Mouse (Mus musculus) spleen, adult 2 months (tissue): ENCODE data around the gene Nemp1. TPM values are rescaled to one million over a fixed set of nuclear protein-coding genes. Genes with fewer than 3 reads are reported as not detected.
"Not testable (repeated sequence)": the region's sequence is repeated elsewhere in the genome, so short reads cannot be mapped to it uniquely, and the experiment has no call there.

Experiments used
- DNase-seq, 2 experiments: peaks; one replicate each; pipeline versions ENCODE4 v3.0.0 to v3.0.0-alpha.2; 2012 to 2021; ENCODE audit warnings: low spot score in 2 of 2, low read depth in 1 of 2
- H3K27ac ChIP-seq: fragments of 200-500 bp; 2 replicates; pipeline ENCODE4 v1.5.1; 2012; ENCODE audit warnings: low read length, inconsistent platforms; ENCODE audit not compliant: insufficient read depth
- H3K27me3 ChIP-seq: fragments of 200-500 bp; 2 replicates; pipeline ENCODE4 v1.6.1; 2012; ENCODE audit warnings: mild to moderate bottlenecking, moderate library complexity, low read length, inconsistent platforms; ENCODE audit not compliant: control insufficient read depth, insufficient read depth
- H3K36me3 ChIP-seq: fragments of 200-500 bp; 2 replicates; pipeline ENCODE4 v1.6.1; 2012; ENCODE audit warnings: mild to moderate bottlenecking, low read length, inconsistent platforms; ENCODE audit not compliant: control insufficient read depth, insufficient read depth
- H3K4me1 ChIP-seq: fragments of 200-500 bp; 2 replicates; pipeline ENCODE4 v1.6.1; 2011; ENCODE audit warnings: inconsistent platforms; ENCODE audit not compliant: control insufficient read depth, insufficient read depth, insufficient read length
- H3K4me3 ChIP-seq: fragments of 200-500 bp; 2 replicates; pipeline ENCODE4 v1.5.1; 2011; ENCODE audit warnings: mild to moderate bottlenecking, inconsistent platforms; ENCODE audit not compliant: insufficient read depth, insufficient read length; ENCODE audit errors: extremely low read depth
- CTCF ChIP-seq: fragments of 200-500 bp; IDR thresholded peaks from 2 replicates; pipeline ENCODE4 v1.5.1; 2011; ENCODE audit warnings: mild to moderate bottlenecking, inconsistent platforms; ENCODE audit not compliant: insufficient read depth, insufficient read length, insufficient replicate concordance; ENCODE audit errors: extremely low read depth
- POLR2A ChIP-seq: fragments of 200-500 bp; IDR thresholded peaks from 2 replicates; pipeline ENCODE4 v1.6.1; 2011; ENCODE audit warnings: low read depth, low read length, inconsistent platforms
- WGBS: fragments of 180-500 bp; shearing (Covaris S2); methylation state at CpG from one replicate; pipeline ENCODE4 v1.1.7; 2018; 5-methylcytosine and 5-hydroxymethylcytosine counted together
- polyA plus RNA-seq: library from polyadenylated mRNA; depleted of rRNA; stranded (reverse); fragments of >200 nt; gene quantifications from 2 replicates; pipeline ENCODE4 v1.2.3, GENCODE M21; 2012

Nemp1 gene
- polyA plus RNA-seq, 1 experiment, result 3.2 TPM

GRCm38 (mm10) chr10:127652906-127653638, 13.6 kb upstream of the Nemp1 start:
- H3K4me1 ChIP-seq, result peaks cover 5% of the 10 kb centered on the region; the same call in 1 of the 2 replicates
- H3K4me3 ChIP-seq, result no peak overlapping the region
- DNase-seq, result no peak
- no peaks in the 10 kb centered on the region for H3K27me3 ChIP-seq
- peaks cover 66% of the 10 kb centered on the region for H3K36me3 ChIP-seq
- no peak overlapping the region for H3K27ac ChIP-seq
- 92% methylated on average over 21 of the region's 21 CpGs for WGBS
- TF ChIP-seq POLR2A, result no peak
- TF ChIP-seq CTCF, result no peak

- peak overlapping the region; percentile 44 for H3K27ac ChIP-seq
Measured at GRCm38 (mm10) chr10:127654970-127655579, 11.6 kb upstream of the Nemp1 start.

GRCm38 (mm10) chr10:127657617-127658016, 9.1 kb upstream of the Nemp1 start:
- Histone ChIP-seq H3K4me1 (peaks cover 19% of the 10 kb centered on the region), H3K36me3 (peaks cover 57% of the 10 kb centered on the region)
- H3K27me3 ChIP-seq, DNase-seq, H3K27ac ChIP-seq, H3K4me3 ChIP-seq: not testable (repeated sequence)
- WGBS, result 87% methylated on average over 6 of the region's 6 CpGs

More at GRCm38 (mm10) chr10:127654970-127655579, 11.6 kb upstream of the Nemp1 start:
- WGBS, result 38% methylated on average over 16 of the region's 16 CpGs
- Histone ChIP-seq H3K27me3 (no peaks in the 10 kb centered on the region), H3K4me1 (peaks cover 5% of the 10 kb centered on the region; the same call in 1 of the 2 replicates), H3K36me3 (peaks cover 74% of the 10 kb centered on the region), H3K4me3 (no peak overlapping the region)
- TF ChIP-seq POLR2A (no peak), CTCF (no peak)
- DNase-seq, result no peak

GRCm38 (mm10) chr10:127658076-127658475, 8.6 kb upstream of the Nemp1 start:
- DNase-seq, result no peak
- Histone ChIP-seq H3K4me1 (peaks cover 23% of the 10 kb centered on the region), H3K36me3 (peaks cover 53% of the 10 kb centered on the region), H3K4me3 (no peak overlapping the region), H3K27ac (no peak overlapping the region), H3K27me3 (no peaks in the 10 kb centered on the region)
- 35% methylated on average over 6 of the region's 6 CpGs for WGBS
- no peak for TF ChIP-seq CTCF
- no peak for TF ChIP-seq POLR2A

GRCm38 (mm10) chr10:127659551-127659950, 7.2 kb upstream of the Nemp1 start:
- Histone ChIP-seq H3K4me3 (no peak overlapping the region), H3K36me3 (peaks cover 48% of the 10 kb centered on the region), H3K4me1 (peaks cover 23% of the 10 kb centered on the region), H3K27ac (no peak overlapping the region), H3K27me3 (no peaks in the 10 kb centered on the region)
- no peak for DNase-seq
- WGBS, result 81% methylated on average over 1 of the region's 1 CpGs
- TF ChIP-seq POLR2A, result no peak
- TF ChIP-seq CTCF, result no peak

GRCm38 (mm10) chr10:127661291-127661914, 5.3 kb upstream of the Nemp1 start:
- Histone ChIP-seq H3K27me3 (no peaks in the 10 kb centered on the region), H3K27ac (peak overlapping the region; percentile 73), H3K4me1 (peaks cover 24% of the 10 kb centered on the region), H3K36me3 (peaks cover 40% of the 10 kb centered on the region), H3K4me3 (peak overlapping the region; percentile 14; the same call in 1 of the 2 replicates)
- no peak for DNase-seq
- WGBS, result 59% methylated on average over 14 of the region's 14 CpGs
- TF ChIP-seq POLR2A (no peak), CTCF (no peak)
